Mouse (Mus musculus): ENCODE data around the gene Hapln3. TPM values are rescaled to one million over a fixed set of nuclear protein-coding genes. Genes with fewer than 3 reads are reported as not detected.

Hapln3 gene
- total RNA-seq, 1 experiment, result 6.5 TPM

GRCm38 (mm10) chr7:79133391-79133790, 2.6 kb upstream of the Hapln3 start:
- Histone ChIP-seq H3K4me3 (ENCODE audit: insufficient read depth in 1 of 2, low read depth in 1 of 2, low read length in 2 of 2, poor library complexity in 1 of 2, severe bottlenecking in 1 of 2) (no peak overlapping the region), H3K9ac (ENCODE audit: insufficient read depth, low read depth, low read length, poor library complexity, severe bottlenecking) (no peak overlapping the region), H3K4me1 (ENCODE audit: control insufficient read depth in 2 of 2, insufficient read depth in 2 of 2, low read length in 2 of 2, poor library complexity in 1 of 2) (peaks cover 2 to 17% of the 10 kb centered on the region in 2 experiments; a peak in 3 of 4 replicates), H3K9me3 (ENCODE audit: control insufficient read depth, insufficient read depth, low read depth, low read length) (no peaks in the 10 kb centered on the region), H3K36me3 (ENCODE audit: control insufficient read depth, insufficient read depth, low read length, poor library complexity, severe bottlenecking) (peaks cover 20% of the 10 kb centered on the region), H3K27ac (ENCODE audit: insufficient read depth, low read depth, low read length, poor library complexity, severe bottlenecking) (no peak overlapping the region)
- in situ Hi-C loops (cut with MboI; ENCODE audit: low sequenced_read_pairs in 2 of 2, unreplicated experiment in 2 of 2), result loop anchor here (25.0 kb wide), 1 partner anchor 229 kb away; no protein-coding TSS in a partner anchor
- TF ChIP-seq MAFK (IDR thresholded peaks at IDR 0.05; ENCODE audit: insufficient read depth, low read depth, low read length) (no peak), HCFC1 (IDR thresholded peaks at IDR 0.05; ENCODE audit: borderline replicate concordance, insufficient read depth, low read length) (no peak), ZNF384 (IDR thresholded peaks at IDR 0.05; ENCODE audit: low read depth, low read length) (peak; percentile 30; the same call in 1 of the 2 replicates)
- DNase-seq (ENCODE audit: low read depth, low spot score), result no peak

DNA sequence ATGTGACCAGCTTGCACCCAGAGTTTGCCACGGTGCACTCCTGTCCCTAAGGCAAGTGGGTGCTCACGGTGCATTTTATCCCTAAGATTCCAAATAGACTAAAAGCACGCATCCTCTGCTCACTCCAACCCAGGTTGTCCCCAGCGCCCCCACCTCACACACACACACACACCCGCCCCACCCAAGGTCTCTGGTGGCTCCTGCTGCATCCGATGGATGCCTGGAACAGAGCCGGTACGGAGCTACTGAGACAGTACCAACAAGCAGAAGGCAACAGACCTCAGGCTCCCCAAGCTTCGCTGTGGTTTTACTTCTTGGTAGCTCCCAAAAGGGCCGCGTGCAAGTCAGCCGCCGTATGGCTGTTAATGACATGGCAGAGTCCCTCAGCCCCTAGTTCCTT, 433 bp downstream of the Hapln3 start:
- in situ Hi-C loops (cut with MboI; ENCODE audit: low sequenced_read_pairs in 2 of 2, unreplicated experiment in 2 of 2), result loop anchor here (25.0 kb wide), 1 partner anchor 232 kb away; no protein-coding TSS in a partner anchor
- Histone ChIP-seq H3K36me3 (ENCODE audit: control insufficient read depth, insufficient read depth, low read length, poor library complexity, severe bottlenecking) (peaks cover 13% of the 10 kb centered on the region), H3K9me3 (ENCODE audit: control insufficient read depth, insufficient read depth, low read depth, low read length) (no peaks in the 10 kb centered on the region), H3K27ac (ENCODE audit: insufficient read depth, low read depth, low read length, poor library complexity, severe bottlenecking) (no peak overlapping the region), H3K4me1 (ENCODE audit: control insufficient read depth in 2 of 2, insufficient read depth in 2 of 2, low read length in 2 of 2, poor library complexity in 1 of 2) (peaks cover 2 to 6% of the 10 kb centered on the region in 2 experiments; a peak in 2 of 4 replicates), H3K4me3 (ENCODE audit: insufficient read depth in 1 of 2, low read depth in 1 of 2, low read length in 2 of 2, poor library complexity in 1 of 2, severe bottlenecking in 1 of 2) (peak overlapping the region in 1 of 2 experiments; percentile 22; a peak in 2 of 4 replicates), H3K9ac (ENCODE audit: insufficient read depth, low read depth, low read length, poor library complexity, severe bottlenecking) (0 out of 2 replicates have a peak overlapping the region, but pooled peaks have one; percentile 6)
- no peak for DNase-seq (ENCODE audit: low read depth, low spot score)
- no peak for TF ChIP-seq ZC3H11A (IDR thresholded peaks at IDR 0.05; ENCODE audit: borderline replicate concordance, low read depth, low read length)
- TF ChIP-seq CHD2 (IDR thresholded peaks at IDR 0.05; ENCODE audit: low read depth, low read length), result no peak
- no peak for TF ChIP-seq MAFK (IDR thresholded peaks at IDR 0.05; ENCODE audit: insufficient read depth, low read depth, low read length)
- no peak for TF ChIP-seq ZNF384 (IDR thresholded peaks at IDR 0.05; ENCODE audit: low read depth, low read length)
- no peak for TF ChIP-seq HCFC1 (IDR thresholded peaks at IDR 0.05; ENCODE audit: borderline replicate concordance, insufficient read depth, low read length)

DNA sequence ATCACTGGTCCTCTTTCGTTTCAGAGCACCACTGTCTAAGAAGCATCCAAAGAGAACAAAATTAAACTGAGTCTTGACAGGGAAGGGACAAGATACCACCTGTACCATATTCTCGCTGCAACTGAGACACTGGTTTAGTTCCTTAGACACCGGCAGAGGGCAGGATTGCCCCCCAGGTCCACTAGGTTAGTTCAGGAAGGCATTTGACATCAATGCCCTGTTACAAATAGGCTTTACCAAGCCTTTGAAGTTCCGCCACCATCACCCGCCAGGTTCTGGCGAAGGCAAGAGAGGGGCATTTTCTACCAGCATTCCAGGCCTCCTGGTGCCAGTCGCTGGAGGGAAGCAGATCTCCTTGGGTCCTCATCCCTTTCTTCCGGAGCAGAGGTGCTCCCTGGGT, 935 bp downstream of the Hapln3 start:
- Histone ChIP-seq H3K9ac (ENCODE audit: insufficient read depth, low read depth, low read length, poor library complexity, severe bottlenecking) (no peak overlapping the region), H3K4me1 (ENCODE audit: control insufficient read depth in 2 of 2, insufficient read depth in 2 of 2, low read length in 2 of 2, poor library complexity in 1 of 2) (peaks cover 2 to 6% of the 10 kb centered on the region in 2 experiments; a peak in 2 of 4 replicates)

DNA sequence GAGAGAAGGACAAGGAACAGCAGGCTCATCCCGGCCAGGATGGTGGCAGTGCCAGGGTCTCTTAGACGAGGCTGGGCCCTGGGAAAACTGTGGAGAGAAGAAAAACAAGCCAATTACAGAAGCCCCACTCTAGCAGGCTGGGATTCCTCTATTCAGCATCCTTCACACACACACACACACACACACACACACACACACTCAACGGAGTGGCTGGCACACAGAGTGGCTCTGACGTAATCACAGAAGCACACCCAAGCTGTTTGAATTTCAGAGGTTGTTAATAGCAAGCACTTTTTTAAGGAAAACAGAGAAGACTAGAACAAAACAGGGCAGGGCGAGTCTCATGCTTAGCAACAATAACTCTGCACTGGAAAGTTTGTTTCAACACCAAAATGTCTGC, 7.4 kb downstream of the Hapln3 start:
- Histone ChIP-seq H3K4me3 (ENCODE audit: insufficient read depth in 1 of 2, low read depth in 1 of 2, low read length in 2 of 2, poor library complexity in 1 of 2, severe bottlenecking in 1 of 2) (no peak overlapping the region), H3K9me3 (ENCODE audit: control insufficient read depth, insufficient read depth, low read depth, low read length) (no peaks in the 10 kb centered on the region), H3K27ac (ENCODE audit: insufficient read depth, low read depth, low read length, poor library complexity, severe bottlenecking) (no peak overlapping the region), H3K36me3 (ENCODE audit: control insufficient read depth, insufficient read depth, low read length, poor library complexity, severe bottlenecking) (no peaks in the 10 kb centered on the region), H3K9ac (ENCODE audit: insufficient read depth, low read depth, low read length, poor library complexity, severe bottlenecking) (no peak overlapping the region), H3K4me1 (ENCODE audit: control insufficient read depth in 2 of 2, insufficient read depth in 2 of 2, low read length in 2 of 2, poor library complexity in 1 of 2) (peaks cover 0 to 5% of the 10 kb centered on the region in 2 experiments; a peak in 1 of 4 replicates)
- in situ Hi-C loops (cut with MboI; ENCODE audit: low sequenced_read_pairs in 2 of 2, unreplicated experiment in 2 of 2), result no loop called here
- TF ChIP-seq CHD2 (IDR thresholded peaks at IDR 0.05; ENCODE audit: low read depth, low read length), result no peak
- TF ChIP-seq MAFK (IDR thresholded peaks at IDR 0.05; ENCODE audit: insufficient read depth, low read depth, low read length), result no peak
- TF ChIP-seq ZNF384 (IDR thresholded peaks at IDR 0.05; ENCODE audit: low read depth, low read length), result no peak
- TF ChIP-seq ZC3H11A (IDR thresholded peaks at IDR 0.05; ENCODE audit: borderline replicate concordance, low read depth, low read length), result no peak
- TF ChIP-seq HCFC1 (IDR thresholded peaks at IDR 0.05; ENCODE audit: borderline replicate concordance, insufficient read depth, low read length), result no peak
- DNase-seq (ENCODE audit: low read depth, low spot score), result no peak

More for the DNA sequence above, 935 bp downstream of the Hapln3 start:
- no peak for DNase-seq (ENCODE audit: low read depth, low spot score)
- H3K9me3 ChIP-seq (ENCODE audit: control insufficient read depth, insufficient read depth, low read depth, low read length), result no peaks in the 10 kb centered on the region
- TF ChIP-seq ZC3H11A (IDR thresholded peaks at IDR 0.05; ENCODE audit: borderline replicate concordance, low read depth, low read length) (no peak), ZNF384 (IDR thresholded peaks at IDR 0.05; ENCODE audit: low read depth, low read length) (no peak), HCFC1 (IDR thresholded peaks at IDR 0.05; ENCODE audit: borderline replicate concordance, insufficient read depth, low read length) (no peak), CHD2 (IDR thresholded peaks at IDR 0.05; ENCODE audit: low read depth, low read length) (no peak)
- in situ Hi-C loops (cut with MboI; ENCODE audit: low sequenced_read_pairs in 2 of 2, unreplicated experiment in 2 of 2), result loop anchor here (25.0 kb wide), 1 partner anchor 232 kb away; no protein-coding TSS in a partner anchor
- no peak overlapping the region for H3K27ac ChIP-seq (ENCODE audit: insufficient read depth, low read depth, low read length, poor library complexity, severe bottlenecking)
- peaks cover 13% of the 10 kb centered on the region for H3K36me3 ChIP-seq (ENCODE audit: control insufficient read depth, insufficient read depth, low read length, poor library complexity, severe bottlenecking)
- no peak overlapping the region for H3K4me3 ChIP-seq (ENCODE audit: insufficient read depth in 1 of 2, low read depth in 1 of 2, low read length in 2 of 2, poor library complexity in 1 of 2, severe bottlenecking in 1 of 2)

DNA sequence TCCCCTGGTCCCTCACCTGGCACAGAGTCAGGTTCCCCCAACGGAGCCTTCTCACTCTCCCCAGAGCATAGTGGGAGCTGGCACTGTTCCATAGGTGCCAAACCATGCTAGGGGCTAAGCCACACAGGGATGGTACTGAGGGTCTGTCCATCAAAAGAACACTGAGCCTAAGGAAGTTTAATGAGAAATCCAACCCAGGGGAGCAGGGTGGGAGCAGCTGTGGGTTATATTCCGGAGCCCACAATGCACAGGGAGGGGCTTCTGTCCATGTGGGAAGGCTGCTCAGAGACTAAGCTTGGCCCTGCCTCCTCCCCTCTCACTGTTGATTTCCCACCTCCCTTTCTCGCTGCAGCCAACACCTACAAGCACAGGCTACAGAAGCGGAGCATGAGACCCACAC, 17.0 kb downstream of the Hapln3 start:
- in situ Hi-C loops (cut with MboI; ENCODE audit: low sequenced_read_pairs in 2 of 2, unreplicated experiment in 2 of 2), result no loop called here
- H3K4me3 ChIP-seq (ENCODE audit: insufficient read depth in 1 of 2, low read depth in 1 of 2, low read length in 2 of 2, poor library complexity in 1 of 2, severe bottlenecking in 1 of 2), result no peak overlapping the region
- no peak overlapping the region for H3K27ac ChIP-seq (ENCODE audit: insufficient read depth, low read depth, low read length, poor library complexity, severe bottlenecking)
- no peak overlapping the region for H3K9ac ChIP-seq (ENCODE audit: insufficient read depth, low read depth, low read length, poor library complexity, severe bottlenecking)
- no peak for TF ChIP-seq CHD2 (IDR thresholded peaks at IDR 0.05; ENCODE audit: low read depth, low read length)
- TF ChIP-seq HCFC1 (IDR thresholded peaks at IDR 0.05; ENCODE audit: borderline replicate concordance, insufficient read depth, low read length), result no peak
- no peak for TF ChIP-seq ZC3H11A (IDR thresholded peaks at IDR 0.05; ENCODE audit: borderline replicate concordance, low read depth, low read length)
- TF ChIP-seq MAFK (IDR thresholded peaks at IDR 0.05; ENCODE audit: insufficient read depth, low read depth, low read length), result no peak
- no peak for TF ChIP-seq ZNF384 (IDR thresholded peaks at IDR 0.05; ENCODE audit: low read depth, low read length)
- no peaks in the 10 kb centered on the region for H3K36me3 ChIP-seq (ENCODE audit: control insufficient read depth, insufficient read depth, low read length, poor library complexity, severe bottlenecking)
- no peak for DNase-seq (ENCODE audit: low read depth, low spot score)
- H3K9me3 ChIP-seq (ENCODE audit: control insufficient read depth, insufficient read depth, low read depth, low read length), result no peaks in the 10 kb centered on the region
- H3K4me1 ChIP-seq (ENCODE audit: control insufficient read depth in 2 of 2, insufficient read depth in 2 of 2, low read length in 2 of 2, poor library complexity in 1 of 2), result no peaks in the 10 kb centered on the region

All from ES-E14 (cell line).